Mouse (Mus musculus) liver, embryonic 14.5 days (tissue): Measurements from ENCODE around the gene Olfr469.

ENCODE experiments used
- CTCF ChIP-seq: IDR thresholded peaks from 2 replicates; pipeline ENCODE4 v1.5.1; 2016; ENCODE audit warnings: antibody characterized with exemption, low read depth, control low read depth
- EP300 ChIP-seq: IDR thresholded peaks from 2 replicates; pipeline ENCODE4 v1.6.1; 2016; ENCODE audit warnings: antibody characterized with exemption, low read depth

DNA sequence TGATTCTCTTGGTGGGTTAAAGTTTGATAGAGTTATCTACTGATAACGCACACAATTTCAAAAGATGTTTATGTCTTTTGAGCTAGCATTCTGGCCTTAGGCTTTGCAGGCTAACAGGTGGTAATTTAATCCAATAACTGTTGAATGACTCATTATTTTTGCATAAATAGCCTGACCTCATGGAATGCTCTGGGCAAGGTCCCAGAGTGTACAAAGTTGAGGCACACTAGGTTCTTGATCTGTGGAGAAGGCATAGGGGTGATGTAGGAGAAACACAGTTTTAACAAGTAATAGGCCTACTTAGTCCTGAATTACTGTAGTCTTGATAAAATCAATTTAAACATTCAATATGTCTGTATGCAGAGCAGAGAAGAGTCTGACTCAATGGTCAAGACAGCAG, 47.1 kb downstream of the Olfr469 start:
- TF ChIP-seq CTCF (no peak), EP300 (no peak)
